Mouse (Mus musculus) kidney, adult 2 months (tissue): ENCODE measurements around the gene Slc29a4. TPM values are rescaled to one million over a fixed set of nuclear protein-coding genes. Genes with fewer than 3 reads are reported as not detected.

Experiments
- DNase-seq: peaks from one replicate; pipeline ENCODE4 v3.0.0; 2021
- H3K27ac ChIP-seq: fragments of 200-500 bp; 2 replicates; pipeline ENCODE4 v1.5.1; 2012; ENCODE audit warnings: low read depth, low read length, control low read depth, inconsistent platforms; ENCODE audit not compliant: insufficient read depth
- H3K27me3 ChIP-seq: fragments of 200-500 bp; replicated peaks from 2 replicates; pipeline ENCODE4 v1.6.1; 2012; ENCODE audit warnings: mild to moderate bottlenecking, moderate library complexity, low read length, inconsistent platforms; ENCODE audit not compliant: control insufficient read depth, insufficient read depth
- H3K36me3 ChIP-seq: fragments of 200-500 bp; 2 replicates; pipeline ENCODE4 v1.6.1; 2012; ENCODE audit warnings: mild to moderate bottlenecking, moderate library complexity, low read length, inconsistent platforms; ENCODE audit not compliant: control insufficient read depth, insufficient read depth
- H3K4me1 ChIP-seq: fragments of 200-500 bp; 2 replicates; pipeline ENCODE4 v1.6.1; 2011; ENCODE audit warnings: low read length; ENCODE audit not compliant: control insufficient read depth, insufficient read depth
- H3K4me3 ChIP-seq: fragments of 200-500 bp; 2 replicates; pipeline ENCODE4 v1.5.1; 2011; ENCODE audit warnings: mild to moderate bottlenecking, low read depth, low read length, control low read depth; ENCODE audit not compliant: insufficient read depth
- CTCF ChIP-seq: fragments of 200-500 bp; conservative IDR thresholded peaks from 2 replicates; pipeline ENCODE4 v1.5.1; 2011; ENCODE audit warnings: low read depth, mild to moderate bottlenecking, control low read depth, low read length, moderate library complexity, mixed read lengths; ENCODE audit not compliant: insufficient read depth, insufficient read length
- POLR2A ChIP-seq: fragments of 200-500 bp; IDR thresholded peaks from one replicate; pipeline ENCODE4 v1.6.1; 2011; ENCODE audit warnings: low read depth, low read length, control low read depth
- WGBS: fragments of 180-500 bp; shearing (Covaris S2); methylation state at CpG from one replicate; pipeline ENCODE4 v1.1.7; 2018; 5-methylcytosine and 5-hydroxymethylcytosine counted together
- polyA plus RNA-seq: library from polyadenylated mRNA; depleted of rRNA; stranded (reverse); fragments of >200 nt; gene quantifications from 2 replicates; pipeline ENCODE4 v1.2.3, GENCODE M21; 2012

The Slc29a4 gene
- polyA plus RNA-seq, 1 experiment, result 1.1 TPM

- no peak overlapping the region for H3K4me3 ChIP-seq
- WGBS, result 82% methylated on average over 6 of the region's 6 CpGs
- DNase-seq, result no peak
- peaks cover 2% of the 10 kb centered on the region; the same call in 1 of the 2 replicates for H3K27me3 ChIP-seq
- TF ChIP-seq POLR2A, result no peak
- TF ChIP-seq CTCF, result no peak
- no peaks in the 10 kb centered on the region for H3K36me3 ChIP-seq
- no peaks in the 10 kb centered on the region for H3K4me1 ChIP-seq
- H3K27ac ChIP-seq, result no peak overlapping the region
These were observed 4.6 kb downstream of the Slc29a4 start for GRCm38 (mm10) chr5:142696865-142697264.

- no peaks in the 10 kb centered on the region for H3K36me3 ChIP-seq
- no peak overlapping the region for H3K4me3 ChIP-seq
- DNase-seq, result no peak
- H3K4me1 ChIP-seq, result no peaks in the 10 kb centered on the region
- WGBS, result 50% methylated on average over 2 of the region's 2 CpGs
- H3K27me3 ChIP-seq, result peaks cover 5% of the 10 kb centered on the region; the same call in 1 of the 2 replicates
- TF ChIP-seq POLR2A (no peak), CTCF (no peak)
- no peak overlapping the region for H3K27ac ChIP-seq
These were observed 5.4 kb downstream of the Slc29a4 start for GRCm38 (mm10) chr5:142697742-142698141.

- WGBS, result 8% methylated on average over 15 of the region's 15 CpGs
These were observed 8.7 kb downstream of the Slc29a4 start for GRCm38 (mm10) chr5:142700842-142701589.

GRCm38 (mm10) chr5:142701651-142702510, 9.6 kb downstream of the Slc29a4 start:
- H3K4me3 ChIP-seq, result peak overlapping the region; percentile 34
- 2% methylated on average over 66 of the region's 72 CpGs for WGBS
- H3K27ac ChIP-seq, result no peak overlapping the region
- H3K36me3 ChIP-seq, result no peaks in the 10 kb centered on the region
- peaks cover 5% of the 10 kb centered on the region; the same call in 1 of the 2 replicates for H3K27me3 ChIP-seq
- no peaks in the 10 kb centered on the region for H3K4me1 ChIP-seq
- no peak for DNase-seq
- TF ChIP-seq CTCF, result no peak
- no peak for TF ChIP-seq POLR2A

More at GRCm38 (mm10) chr5:142700842-142701589, 8.7 kb downstream of the Slc29a4 start:
- H3K4me3 ChIP-seq, result no peak overlapping the region
- DNase-seq, result no peak
- H3K36me3 ChIP-seq, result no peaks in the 10 kb centered on the region
- H3K27ac ChIP-seq, result no peak overlapping the region
- H3K27me3 ChIP-seq, result peaks cover 5% of the 10 kb centered on the region; the same call in 1 of the 2 replicates
- TF ChIP-seq CTCF (no peak), POLR2A (no peak)
- no peaks in the 10 kb centered on the region for H3K4me1 ChIP-seq

- WGBS, result 19% methylated on average over 18 of the region's 18 CpGs
- Histone ChIP-seq H3K36me3 (no peaks in the 10 kb centered on the region), H3K4me3 (peak overlapping the region; percentile 34), H3K4me1 (no peaks in the 10 kb centered on the region), H3K27ac (no peak overlapping the region), H3K27me3 (peaks cover 5% of the 10 kb centered on the region; the same call in 1 of the 2 replicates)
- TF ChIP-seq POLR2A, result no peak
- no peak for TF ChIP-seq CTCF
- no peak for DNase-seq
These were observed 10.3 kb downstream of the Slc29a4 start for GRCm38 (mm10) chr5:142702511-142703138.

- TF ChIP-seq CTCF (no peak), POLR2A (no peak)
- H3K4me3 ChIP-seq, result no peak overlapping the region
These were observed 11.3 kb downstream of the Slc29a4 start for GRCm38 (mm10) chr5:142703569-142703968.

More at GRCm38 (mm10) chr5:142703569-142703968, 11.3 kb downstream of the Slc29a4 start:
- peaks cover 5% of the 10 kb centered on the region; the same call in 1 of the 2 replicates for H3K27me3 ChIP-seq
- H3K36me3 ChIP-seq, result no peaks in the 10 kb centered on the region
- no peak overlapping the region for H3K27ac ChIP-seq
- no peaks in the 10 kb centered on the region for H3K4me1 ChIP-seq
- WGBS, result 58% methylated on average over 10 of the region's 10 CpGs
- DNase-seq, result no peak
